Mouse (Mus musculus): ENCODE measurements around the gene Kctd15. TPM values are rescaled to one million over a fixed set of nuclear protein-coding genes. Genes with fewer than 3 reads are reported as not detected.

The Kctd15 gene
- polyA plus RNA-seq, 1 experiment from 2014 or later, result 27.7 TPM

- Histone ChIP-seq H3K4me2 (replicated peaks) (no peak overlapping the region), H3K36me3 (no peaks in the 10 kb centered on the region), H3K9me3 (no peaks in the 10 kb centered on the region), H3K9ac (replicated peaks) (no peak overlapping the region), H3K4me3 (no peak overlapping the region), H3K27me3 (no peaks in the 10 kb centered on the region), H3K27ac (replicated peaks) (no peak overlapping the region), H3K4me1 (peaks cover 21% of the 10 kb centered on the region)
- ATAC-seq (replicated peaks), result no peak
- 75% methylated on average over 4 of the region's 4 CpGs for WGBS
Measured at GRCm38 (mm10) chr7:34685176-34685575, 28.6 kb upstream of the Kctd15 start.

DNA sequence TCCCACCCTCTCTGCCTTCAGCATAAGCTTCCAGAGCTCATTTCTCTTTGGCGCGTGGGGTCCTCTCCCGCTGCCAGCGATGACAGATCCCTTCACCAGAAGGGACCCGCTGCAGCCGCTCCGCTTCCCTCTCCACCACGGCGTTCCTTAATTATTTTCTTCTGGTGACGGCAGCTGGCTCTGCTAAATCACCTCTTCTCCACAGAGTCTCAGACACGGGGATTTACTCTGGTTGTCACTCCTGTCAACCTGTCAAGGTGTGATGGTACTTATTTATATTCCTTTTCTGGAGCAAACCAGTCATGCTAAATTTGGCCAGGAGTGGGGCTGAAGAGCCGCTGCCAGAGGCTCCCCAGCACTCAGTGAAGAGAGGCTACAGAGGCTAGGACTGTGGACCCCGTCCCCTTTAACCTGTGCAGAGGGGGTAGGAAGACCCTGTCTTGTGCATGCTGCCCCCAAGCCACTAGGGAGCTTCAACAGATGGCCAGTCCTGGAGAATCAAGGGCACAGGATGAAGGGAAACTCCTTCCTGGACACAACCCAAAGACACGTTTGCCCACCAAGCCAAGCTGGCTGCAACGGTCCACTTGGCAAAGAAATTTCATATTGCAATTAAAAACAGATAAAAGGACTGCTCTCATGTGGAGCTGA is 24.4 kb upstream of the Kctd15 start:
- ATAC-seq (replicated peaks), result peak; percentile 61

DNA sequence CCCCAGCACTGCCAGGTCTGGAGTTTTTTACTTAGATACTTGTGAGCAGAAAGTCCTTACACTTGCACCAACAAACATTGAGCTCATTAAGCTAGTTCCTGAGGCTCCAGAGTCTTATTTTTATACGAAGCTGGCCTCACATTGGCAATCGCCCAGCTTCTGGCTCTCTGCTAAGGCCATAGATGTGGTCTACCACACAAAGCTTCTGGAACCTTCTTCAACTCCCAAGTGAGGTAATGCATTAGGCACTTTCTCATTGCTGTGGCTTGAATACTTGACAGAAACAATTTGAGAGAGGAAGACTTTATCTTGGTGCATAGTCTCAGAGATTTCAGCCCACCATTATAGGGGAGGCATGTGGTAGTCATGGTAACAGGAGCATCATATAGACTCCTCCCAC is 23.4 kb upstream of the Kctd15 start:
- Histone ChIP-seq H3K4me2 (replicated peaks) (no peak overlapping the region), H3K36me3 (no peaks in the 10 kb centered on the region), H3K27me3 (peaks cover 12% of the 10 kb centered on the region), H3K27ac (replicated peaks) (no peak overlapping the region), H3K4me1 (peaks cover 23% of the 10 kb centered on the region), H3K4me3 (no peak overlapping the region), H3K9me3 (no peaks in the 10 kb centered on the region), H3K9ac (replicated peaks) (no peak overlapping the region)
- ATAC-seq (replicated peaks), result no peak
- 60% methylated on average over 2 of the region's 2 CpGs for WGBS

More for the DNA sequence above, 24.4 kb upstream of the Kctd15 start:
- 0 out of 2 replicates have a peak overlapping the region, but pooled peaks have one; percentile 6 for H3K4me2 ChIP-seq (replicated peaks)
- peaks cover 18% of the 10 kb centered on the region for H3K4me1 ChIP-seq
- no peak overlapping the region for H3K4me3 ChIP-seq
- no peaks in the 10 kb centered on the region for H3K9me3 ChIP-seq
- no peaks in the 10 kb centered on the region for H3K36me3 ChIP-seq
- H3K9ac ChIP-seq (replicated peaks), result no peak overlapping the region
- peaks cover 2% of the 10 kb centered on the region; the same call in 1 of the 2 replicates for H3K27me3 ChIP-seq
- H3K27ac ChIP-seq (replicated peaks), result peak overlapping the region; percentile 65
- WGBS, result 47% methylated on average over 15 of the region's 15 CpGs

DNA sequence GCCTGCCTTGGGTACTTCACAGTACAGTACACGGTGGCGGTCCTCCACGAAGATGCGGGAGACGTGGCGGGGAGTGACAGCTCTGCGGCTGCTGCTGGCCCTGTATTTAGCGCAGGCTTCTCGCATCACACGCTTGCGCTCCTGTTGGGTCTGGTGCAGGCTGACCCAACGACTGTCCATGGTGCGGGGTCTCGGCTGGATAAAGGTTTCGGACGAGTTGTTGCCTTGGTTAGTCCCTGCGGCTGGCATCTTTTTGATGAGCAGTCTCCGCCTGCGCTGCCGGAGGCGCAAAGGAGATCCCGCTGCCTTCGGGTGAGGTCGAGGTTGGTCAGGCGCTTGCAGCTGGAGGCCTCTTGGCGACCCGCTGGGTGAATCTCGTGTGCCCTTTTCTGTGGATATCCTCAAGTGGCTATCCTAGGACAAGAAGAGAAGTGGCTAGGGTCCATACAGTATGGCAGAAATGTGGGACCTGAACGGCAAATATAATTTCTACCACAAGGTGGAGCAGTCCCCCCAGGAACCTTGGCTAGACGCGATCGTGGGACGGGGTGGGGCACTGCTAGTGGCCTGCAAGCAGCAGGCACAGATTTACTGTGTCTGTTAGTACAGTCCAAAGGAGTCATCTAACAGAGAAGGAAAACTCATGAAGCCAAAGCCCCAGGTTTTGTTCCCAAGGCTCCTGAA is 19.4 kb upstream of the Kctd15 start:
- 4% methylated on average over 33 of the region's 33 CpGs for WGBS
- Histone ChIP-seq H3K4me1 (peaks cover 18% of the 10 kb centered on the region), H3K4me2 (replicated peaks) (peak overlapping the region; percentile 58), H3K27ac (replicated peaks) (no peak overlapping the region), H3K9me3 (no peaks in the 10 kb centered on the region), H3K4me3 (peak overlapping the region; percentile 39), H3K9ac (replicated peaks) (peak overlapping the region; percentile 36; the same call in 1 of the 2 replicates), H3K27me3 (peaks cover 32% of the 10 kb centered on the region), H3K36me3 (no peaks in the 10 kb centered on the region)
- peak; percentile 35 for ATAC-seq (replicated peaks)

DNA sequence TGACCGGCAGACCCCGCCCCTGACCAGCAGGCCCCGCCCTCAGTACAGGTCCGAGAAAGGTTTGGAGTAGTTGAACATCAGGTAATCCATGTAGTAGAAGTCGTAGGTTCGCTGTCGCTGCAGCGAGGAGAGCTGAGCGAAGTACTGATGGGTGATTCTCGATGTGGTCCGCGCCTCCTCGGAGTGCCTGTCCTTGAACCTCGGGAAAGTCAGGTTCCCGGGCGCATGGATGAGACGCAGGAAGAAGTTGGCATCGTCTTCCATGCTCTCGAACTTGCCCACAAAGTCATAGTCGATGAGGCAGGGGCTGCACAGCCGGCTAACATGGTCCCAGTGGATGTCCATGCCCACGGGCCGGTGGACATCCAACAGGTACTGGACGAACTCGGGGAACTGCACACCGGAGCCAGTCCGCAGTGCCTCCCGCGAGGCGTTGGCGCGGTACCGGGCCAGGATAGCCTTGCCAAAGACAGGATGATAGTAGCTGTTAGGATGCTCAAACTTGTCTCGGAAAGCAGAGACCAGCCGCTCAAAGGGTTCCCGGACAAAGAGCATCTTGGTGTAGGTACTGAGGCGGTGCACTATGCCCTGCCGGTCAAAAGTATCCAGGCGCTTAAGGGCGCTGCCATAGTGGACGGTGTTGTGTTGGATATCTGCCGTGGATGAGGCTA is 18.7 kb upstream of the Kctd15 start:
- H3K27me3 ChIP-seq, result peaks cover 32% of the 10 kb centered on the region
- no peaks in the 10 kb centered on the region for H3K36me3 ChIP-seq
- peak overlapping the region; percentile 58 for H3K4me2 ChIP-seq (replicated peaks)
- no peak for ATAC-seq (replicated peaks)
- WGBS, result 11% methylated on average over 42 of the region's 42 CpGs
- H3K4me3 ChIP-seq, result peak overlapping the region; percentile 39
- no peaks in the 10 kb centered on the region for H3K9me3 ChIP-seq
- H3K9ac ChIP-seq (replicated peaks), result 0 out of 2 replicates have a peak overlapping the region, but pooled peaks have one; percentile 36
- peaks cover 11% of the 10 kb centered on the region for H3K4me1 ChIP-seq
- H3K27ac ChIP-seq (replicated peaks), result no peak overlapping the region

GRCm38 (mm10) chr7:34672916-34673315 is 16.4 kb upstream of the Kctd15 start:
- WGBS, result 73% methylated on average over 4 of the region's 4 CpGs
- Histone ChIP-seq H3K27ac (replicated peaks) (no peak overlapping the region), H3K9me3 (no peaks in the 10 kb centered on the region), H3K9ac (replicated peaks) (no peak overlapping the region), H3K4me2 (replicated peaks) (no peak overlapping the region), H3K4me1 (peaks cover 11% of the 10 kb centered on the region), H3K27me3 (peaks cover 32% of the 10 kb centered on the region), H3K36me3 (no peaks in the 10 kb centered on the region), H3K4me3 (no peak overlapping the region)
- no peak for ATAC-seq (replicated peaks)

- Histone ChIP-seq H3K36me3 (no peaks in the 10 kb centered on the region), H3K27ac (replicated peaks) (no peak overlapping the region), H3K9me3 (no peaks in the 10 kb centered on the region), H3K4me2 (replicated peaks) (no peak overlapping the region), H3K4me1 (peaks cover 11% of the 10 kb centered on the region), H3K4me3 (no peak overlapping the region), H3K27me3 (peaks cover 32% of the 10 kb centered on the region), H3K9ac (replicated peaks) (no peak overlapping the region)
- under 1% methylated on average over 6 of the region's 6 CpGs for WGBS
- ATAC-seq (replicated peaks), result peak; percentile 69
Measured at GRCm38 (mm10) chr7:34671911-34672310, 15.4 kb upstream of the Kctd15 start.

DNA sequence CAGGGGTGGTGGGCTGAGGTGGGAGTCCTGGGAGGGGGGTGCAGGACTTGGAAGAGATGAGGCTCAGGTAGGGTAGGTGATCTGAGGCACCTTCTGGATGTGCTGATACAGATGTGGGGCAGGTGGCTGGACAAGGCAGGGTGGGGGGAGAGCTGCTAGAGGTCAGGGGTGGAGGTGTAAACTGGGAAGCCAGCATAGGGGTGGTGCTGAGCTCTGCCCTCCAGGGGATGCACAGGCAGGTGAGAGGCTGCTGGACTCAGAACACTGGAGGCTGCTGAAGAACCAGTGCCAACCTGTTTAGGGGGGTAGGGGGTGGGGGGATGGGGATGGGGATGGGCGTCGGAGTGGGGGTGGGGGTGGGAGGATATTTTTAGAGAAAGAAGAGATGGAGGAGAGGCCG is 14.2 kb upstream of the Kctd15 start:
- ATAC-seq (replicated peaks), result no peak
- no peak overlapping the region for H3K4me3 ChIP-seq
- H3K4me1 ChIP-seq, result peaks cover 8% of the 10 kb centered on the region
- H3K27me3 ChIP-seq, result peaks cover 30% of the 10 kb centered on the region
- no peak overlapping the region for H3K27ac ChIP-seq (replicated peaks)
- 62% methylated on average over 2 of the region's 3 CpGs for WGBS
- no peaks in the 10 kb centered on the region for H3K9me3 ChIP-seq
- H3K4me2 ChIP-seq (replicated peaks), result no peak overlapping the region
- no peaks in the 10 kb centered on the region for H3K36me3 ChIP-seq
- H3K9ac ChIP-seq (replicated peaks), result no peak overlapping the region

DNA sequence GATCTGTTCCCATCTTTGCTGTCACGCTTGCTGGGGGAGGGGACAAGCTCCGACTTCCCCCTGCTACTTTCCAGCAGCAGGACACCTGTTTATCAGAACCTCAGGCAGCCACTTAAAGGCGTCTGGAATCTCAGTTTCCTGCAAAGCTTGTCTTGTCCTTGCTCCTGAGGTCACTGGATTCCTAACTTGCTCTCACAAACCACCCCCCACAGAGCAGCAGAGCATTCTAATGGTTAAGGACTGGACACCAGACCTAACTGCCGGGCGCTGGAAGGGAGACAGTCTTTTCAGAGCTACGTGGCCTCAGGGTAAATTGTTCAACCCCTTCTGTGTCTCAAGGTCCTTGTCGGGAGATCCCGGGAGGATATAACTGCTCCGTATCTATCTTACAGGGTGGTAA is 12.8 kb upstream of the Kctd15 start:
- Histone ChIP-seq H3K4me3 (no peak overlapping the region), H3K27ac (replicated peaks) (no peak overlapping the region), H3K9me3 (no peaks in the 10 kb centered on the region), H3K9ac (replicated peaks) (no peak overlapping the region), H3K4me1 (peaks cover 2% of the 10 kb centered on the region; the same call in 1 of the 2 replicates), H3K36me3 (no peaks in the 10 kb centered on the region), H3K4me2 (replicated peaks) (no peak overlapping the region), H3K27me3 (peaks cover 15% of the 10 kb centered on the region)
- whole genome bisulfite sequencing, result 20% methylated on average over 9 of the region's 9 CpGs
- no peak for ATAC-seq (replicated peaks)

DNA sequence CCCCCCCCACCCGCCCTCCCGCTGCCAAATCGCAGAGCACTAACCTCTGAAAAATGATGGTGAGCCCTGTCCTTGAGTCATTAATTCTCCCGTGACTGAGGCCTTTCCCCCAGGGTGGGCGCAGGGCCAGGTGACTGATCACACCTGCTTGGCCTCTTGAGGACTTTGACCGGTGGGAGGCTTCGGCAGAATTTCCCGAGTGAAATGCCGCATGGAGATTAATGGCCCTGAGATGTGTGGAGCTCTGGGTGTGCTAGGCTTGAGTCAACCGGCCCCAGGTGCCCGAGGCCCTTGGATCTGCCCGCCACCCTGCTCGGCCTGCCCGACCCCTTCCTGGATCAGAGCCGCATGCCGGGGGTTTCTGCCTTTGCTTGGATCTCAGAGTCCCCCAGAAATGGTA is 11.3 kb upstream of the Kctd15 start:
- Histone ChIP-seq H3K4me1 (peaks cover 2% of the 10 kb centered on the region; the same call in 1 of the 2 replicates), H3K9me3 (no peaks in the 10 kb centered on the region), H3K4me3 (no peak overlapping the region), H3K27ac (replicated peaks) (no peak overlapping the region), H3K36me3 (no peaks in the 10 kb centered on the region), H3K27me3 (peaks cover under 1% of the 10 kb centered on the region), H3K9ac (replicated peaks) (no peak overlapping the region), H3K4me2 (replicated peaks) (no peak overlapping the region)
- ATAC-seq (replicated peaks), result no peak
- WGBS, result 89% methylated on average over 16 of the region's 16 CpGs

GRCm38 (mm10) chr7:34663145-34663544 is 6.6 kb upstream of the Kctd15 start:
- Histone ChIP-seq H3K27ac (replicated peaks) (no peak overlapping the region), H3K9me3 (no peaks in the 10 kb centered on the region), H3K27me3 (no peaks in the 10 kb centered on the region), H3K4me2 (replicated peaks) (no peak overlapping the region), H3K4me3 (no peak overlapping the region), H3K9ac (replicated peaks) (no peak overlapping the region), H3K4me1 (peaks cover 7% of the 10 kb centered on the region; the same call in 1 of the 2 replicates), H3K36me3 (no peaks in the 10 kb centered on the region)
- no peak for ATAC-seq (replicated peaks)
- WGBS, result 40% methylated on average over 7 of the region's 7 CpGs

- H3K9ac ChIP-seq (replicated peaks), result 0 out of 2 replicates have a peak overlapping the region, but pooled peaks have one; percentile 13
- no peak overlapping the region for H3K4me2 ChIP-seq (replicated peaks)
- 8% methylated on average over 5 of the region's 5 CpGs for WGBS
- ATAC-seq (replicated peaks), result no peak
- H3K4me1 ChIP-seq, result peaks cover 7% of the 10 kb centered on the region; the same call in 1 of the 2 replicates
- no peak overlapping the region for H3K27ac ChIP-seq (replicated peaks)
- H3K36me3 ChIP-seq, result no peaks in the 10 kb centered on the region
- H3K9me3 ChIP-seq, result no peaks in the 10 kb centered on the region
- H3K27me3 ChIP-seq, result no peaks in the 10 kb centered on the region
- H3K4me3 ChIP-seq, result no peak overlapping the region
Measured at GRCm38 (mm10) chr7:34662227-34662626, 5.7 kb upstream of the Kctd15 start.
